Mouse (Mus musculus): ENCODE measurements around the gene Lmbr1.

DNA sequence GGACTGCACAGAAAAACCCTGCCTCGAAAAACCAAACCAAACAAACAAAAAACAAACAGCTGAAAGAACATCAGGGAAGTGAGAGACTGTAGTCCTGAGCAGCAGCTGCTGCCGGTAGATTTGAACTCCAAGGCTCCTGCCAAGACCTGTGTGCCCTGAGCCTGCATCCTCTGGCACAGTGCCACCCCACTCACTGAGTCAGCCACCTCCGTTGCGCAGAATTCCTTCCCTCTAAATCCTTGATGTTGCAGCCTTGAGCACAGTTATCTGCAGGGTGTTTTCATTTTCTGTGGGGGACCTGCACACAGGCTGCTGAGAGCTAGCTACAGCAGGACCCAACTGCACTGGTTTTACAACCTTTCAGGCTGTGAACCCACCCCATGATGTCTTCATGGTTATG lies 20.2 kb upstream of the Lmbr1 start:
- TF ChIP-seq POLR2A (IDR thresholded peaks at IDR 0.05; ENCODE audit: borderline replicate concordance, extremely low read depth, insufficient read depth, insufficient read length, poor library complexity, severe bottlenecking) (no peak), CTCF (IDR thresholded peaks at IDR 0.05; ENCODE audit: borderline replicate concordance, extremely low read depth, insufficient read depth, insufficient read length) (no peak)

Data from brain, embryonic 14.5 days (tissue).